Mouse (Mus musculus) spleen, postnatal 4 days (tissue): ENCODE results near the gene Trak1.
"Not testable (repeated sequence)": the region's sequence is repeated elsewhere in the genome, so short reads cannot be mapped to it uniquely, and the experiment has no call there.

ENCODE experiments used
- DNase-seq, 2 experiments: peaks; one replicate each; pipeline ENCODE4 v3.0.0; 2022; ENCODE audit warnings: low spot score in 2 of 2

The Trak1 gene

DNA sequence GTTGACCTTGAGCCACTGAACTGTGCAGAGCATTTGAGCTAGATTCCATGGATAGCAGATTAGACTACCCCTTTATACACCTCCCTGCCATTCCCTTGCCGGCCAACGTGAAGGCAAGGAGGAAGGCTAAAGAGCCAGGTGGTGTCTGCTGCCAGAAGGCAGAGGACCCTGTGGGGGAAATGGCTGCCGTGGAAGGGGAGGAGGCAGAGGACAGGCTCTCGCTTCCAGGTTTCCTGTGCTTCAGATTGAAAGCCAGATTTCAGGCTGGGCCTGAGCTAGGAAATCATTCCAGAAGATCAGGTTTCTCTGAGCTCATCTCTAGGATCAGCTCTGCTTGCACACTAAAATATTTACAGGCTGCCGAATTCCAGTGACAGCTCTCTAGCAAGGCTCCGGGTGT is 133.1 kb downstream of the Trak1 start:
- DNase-seq, result no peak

- DNase-seq, result no peak
Observed at GRCm38 (mm10) chr9:121433745-121434528, 136.6 kb downstream of the Trak1 start.

DNA sequence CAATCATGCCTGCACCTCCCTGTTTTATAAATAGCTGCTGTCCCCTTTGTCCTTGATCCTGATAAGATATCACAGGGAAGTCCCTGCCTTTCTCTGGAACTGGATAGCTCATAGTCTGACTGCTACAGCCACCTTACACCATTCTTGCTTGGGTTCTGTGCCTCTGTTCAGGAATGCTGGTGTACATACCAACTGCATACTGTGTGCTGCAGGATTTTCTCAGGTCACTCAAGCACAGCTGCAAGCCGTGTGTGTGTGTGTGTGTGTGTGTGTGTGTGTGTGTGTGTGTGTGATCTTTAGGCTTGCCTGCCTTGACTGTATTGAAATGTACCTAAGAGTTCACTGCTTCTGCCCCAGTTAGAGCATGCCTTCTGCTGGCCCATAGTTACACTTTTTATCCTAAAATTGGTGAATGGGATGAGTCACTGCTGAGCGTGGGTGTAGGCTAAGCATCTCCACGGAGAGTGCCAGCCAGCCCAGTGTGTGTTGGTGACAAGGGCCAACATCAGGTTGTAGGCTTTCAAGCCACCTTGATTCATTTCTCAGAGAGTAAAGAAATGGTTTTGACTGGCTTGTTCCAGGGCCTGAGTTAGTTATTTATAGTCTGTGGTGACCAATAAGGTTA is 138.1 kb downstream of the Trak1 start:
- no peak for DNase-seq

DNA sequence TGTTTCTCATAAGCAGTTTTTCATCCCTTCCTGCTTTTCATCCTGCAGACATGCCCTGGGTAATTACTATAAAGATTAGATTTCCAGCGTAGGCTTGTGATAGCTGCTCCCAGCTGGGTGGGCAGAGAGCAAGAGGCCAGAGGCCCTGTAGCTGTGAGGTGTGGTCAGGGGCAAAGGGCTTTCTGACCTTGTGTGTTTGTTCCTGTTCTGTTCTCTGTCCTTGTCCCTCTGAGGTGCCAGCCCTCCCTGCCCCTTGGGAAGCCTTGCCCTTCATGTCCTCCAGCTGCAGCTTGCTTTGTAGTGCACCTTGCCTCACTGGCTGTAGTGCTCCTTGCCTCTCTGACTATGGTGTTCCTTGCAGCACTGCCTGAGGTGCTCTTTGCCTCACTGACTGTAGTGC is 139.2 kb downstream of the Trak1 start:
- no peak for DNase-seq

- no peak for DNase-seq
Observed at GRCm38 (mm10) chr9:121442145-121442544, 144.8 kb downstream of the Trak1 start.

DNA sequence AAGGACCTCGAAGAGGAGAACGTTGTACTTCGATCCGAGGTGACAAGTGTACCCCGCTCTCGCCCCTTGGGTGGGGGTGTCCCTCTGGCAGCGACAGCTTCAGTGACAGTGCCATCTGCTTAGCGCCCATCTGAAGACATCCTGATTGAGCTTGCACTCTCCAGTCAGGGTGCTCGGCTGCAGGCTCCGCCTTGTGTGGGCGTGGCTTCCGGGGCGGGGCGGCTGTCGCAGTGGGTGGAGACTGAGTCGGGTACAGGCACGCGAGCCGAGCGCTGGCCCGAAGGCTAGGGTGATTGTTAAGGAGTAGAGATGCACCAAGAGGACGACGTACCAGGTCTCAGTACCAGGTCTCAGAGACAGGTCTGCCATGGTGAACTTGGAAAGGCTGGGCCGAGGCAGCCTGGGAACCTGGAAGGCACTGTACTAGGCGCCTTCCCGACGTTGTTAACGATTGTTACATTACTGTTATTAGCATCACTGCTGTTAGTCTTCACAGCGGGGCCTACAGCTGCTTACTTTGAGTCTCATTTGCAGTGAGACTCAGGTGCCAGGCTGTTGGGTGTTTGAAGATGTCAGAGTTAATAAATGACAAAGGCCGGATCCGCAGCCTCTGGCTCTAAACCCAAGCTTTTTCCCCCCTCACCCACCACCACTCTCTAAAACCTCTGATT is 146.5 kb downstream of the Trak1 start:
- DNase-seq, result peak in 1 of 2 experiments; percentile 42

- DNase-seq, result no peak
Observed at GRCm38 (mm10) chr9:121444367-121444707, 147.0 kb downstream of the Trak1 start.

DNA sequence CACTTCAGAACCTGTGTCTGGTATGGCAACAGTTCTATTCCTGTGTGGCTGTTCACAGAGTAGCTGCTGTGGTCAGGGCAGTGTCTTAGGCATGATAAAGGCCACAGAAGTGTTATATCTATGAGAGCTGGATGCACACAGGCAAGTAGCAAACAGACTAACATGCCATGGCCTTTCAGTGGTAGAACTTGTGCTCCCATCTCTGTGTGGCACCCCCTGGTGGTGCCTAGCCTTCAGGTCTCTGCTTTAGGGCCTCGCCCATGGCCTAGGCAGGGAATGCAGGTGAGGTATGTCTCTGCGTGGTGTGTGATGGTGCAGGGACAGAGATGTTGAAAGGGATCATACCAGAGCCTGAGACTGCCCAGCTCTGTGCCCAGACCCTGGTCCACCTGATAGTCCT is 148.1 kb downstream of the Trak1 start:
- peak; percentile 70 to 82 for DNase-seq

DNA sequence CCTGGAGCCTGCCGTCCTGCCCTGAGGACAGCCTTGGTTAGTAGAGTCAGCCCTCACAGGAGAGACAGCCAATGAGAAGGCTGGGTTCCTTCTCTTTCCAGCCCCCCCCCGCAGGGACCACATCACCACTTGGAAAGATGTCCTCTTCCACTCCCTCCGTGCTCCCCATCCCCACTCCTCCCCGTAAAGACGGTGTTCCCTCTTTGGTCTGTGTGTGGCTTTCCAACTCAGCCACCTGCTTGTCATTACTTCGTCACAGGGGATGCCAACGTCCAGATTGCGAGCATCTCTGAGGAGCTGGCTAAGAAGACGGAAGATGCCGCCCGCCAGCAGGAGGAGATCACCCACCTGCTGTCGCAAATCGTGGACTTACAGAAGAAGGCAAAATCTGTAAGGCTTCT is 149.1 kb downstream of the Trak1 start:
- no peak for DNase-seq

DNA sequence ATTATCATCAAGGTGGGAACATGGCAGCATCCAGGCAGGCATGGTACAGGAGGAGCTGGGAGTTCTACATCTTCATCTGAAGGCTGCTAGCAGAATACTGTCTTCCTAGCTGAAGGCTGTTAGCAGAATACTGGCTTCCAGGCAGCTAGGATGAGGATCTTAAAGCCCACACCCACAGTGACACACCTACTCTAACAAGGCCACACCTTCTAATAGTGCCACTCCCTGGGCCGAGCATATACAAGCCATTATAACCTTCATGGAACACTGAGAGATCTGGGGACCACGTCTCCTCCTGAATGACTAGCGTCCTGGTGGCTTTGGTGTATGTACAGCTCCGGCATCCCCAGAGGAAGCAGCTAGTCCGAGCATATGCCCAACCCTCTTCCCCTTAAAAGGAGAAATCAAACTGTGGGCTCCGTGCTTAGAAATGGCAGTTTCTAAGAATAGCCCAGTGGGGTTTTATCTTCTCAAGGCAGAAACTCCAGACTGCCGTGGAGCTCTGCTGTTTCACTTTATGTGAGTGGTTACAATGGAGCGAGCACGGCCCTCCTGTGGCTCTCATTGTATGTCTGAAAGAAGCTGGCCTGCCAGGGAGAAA is 155.1 kb downstream of the Trak1 start:
- not testable (repeated sequence) for DNase-seq

DNA sequence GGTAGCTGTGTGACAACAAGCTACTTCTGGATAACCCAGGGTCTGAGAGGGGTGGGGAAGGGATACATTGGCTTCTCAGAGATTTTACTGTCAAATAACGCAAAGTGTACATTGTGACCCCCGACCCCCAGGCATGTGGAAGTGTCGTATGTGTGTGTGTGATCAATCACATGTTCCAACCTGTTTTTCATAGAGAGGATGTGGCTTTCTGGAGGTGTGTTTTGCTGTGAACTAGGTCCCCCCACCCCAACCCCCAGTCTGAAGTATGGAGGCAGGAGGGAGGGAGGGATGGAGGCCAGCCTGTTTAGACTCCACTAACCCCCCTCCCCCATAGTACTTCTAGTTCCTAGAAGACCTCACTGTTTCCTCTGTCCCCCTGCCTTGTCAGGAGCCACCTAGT is 157.6 kb downstream of the Trak1 start:
- no peak for DNase-seq

DNA sequence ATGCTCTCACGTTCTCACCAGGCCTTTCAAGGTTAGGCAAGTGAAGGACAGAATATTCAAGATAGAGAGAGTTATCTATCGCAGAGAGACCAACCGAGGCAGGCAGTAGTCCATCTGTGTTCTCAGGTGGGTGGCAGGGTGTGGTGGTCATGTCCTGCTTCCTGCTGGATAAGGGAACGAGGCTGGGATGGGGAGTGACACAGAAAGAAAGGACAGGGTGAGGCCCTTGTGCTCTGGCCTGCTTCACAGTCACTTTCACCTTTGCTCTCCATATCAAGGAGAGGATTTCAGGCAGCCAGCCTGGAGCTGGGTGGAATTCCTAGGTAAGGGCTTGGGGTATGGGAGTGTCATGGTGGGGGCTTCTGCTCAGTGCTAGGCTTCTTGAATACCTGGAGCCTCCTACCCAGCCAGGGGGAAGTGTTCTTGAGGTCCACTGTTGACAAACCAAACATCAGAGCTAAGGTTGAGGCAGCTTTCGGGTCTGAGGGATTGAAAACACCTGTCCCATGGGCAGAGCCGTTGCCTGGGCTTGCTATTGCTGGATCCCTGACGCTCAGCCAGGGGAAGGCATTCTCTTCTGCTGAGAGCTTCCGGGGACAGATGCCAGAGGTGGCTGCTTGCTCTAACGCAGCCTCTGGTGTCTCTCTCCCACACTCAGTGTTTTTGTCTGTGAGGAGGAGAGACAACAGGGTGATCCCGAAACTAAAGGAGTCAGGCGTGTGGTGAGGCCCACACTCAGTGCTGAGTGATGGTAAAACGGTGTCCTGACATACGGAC is 159.6 kb downstream of the Trak1 start:
- DNase-seq, result no peak

- DNase-seq, result peak; percentile 60 to 83
Observed at GRCm38 (mm10) chr9:121458466-121458865, 161.2 kb downstream of the Trak1 start.

DNA sequence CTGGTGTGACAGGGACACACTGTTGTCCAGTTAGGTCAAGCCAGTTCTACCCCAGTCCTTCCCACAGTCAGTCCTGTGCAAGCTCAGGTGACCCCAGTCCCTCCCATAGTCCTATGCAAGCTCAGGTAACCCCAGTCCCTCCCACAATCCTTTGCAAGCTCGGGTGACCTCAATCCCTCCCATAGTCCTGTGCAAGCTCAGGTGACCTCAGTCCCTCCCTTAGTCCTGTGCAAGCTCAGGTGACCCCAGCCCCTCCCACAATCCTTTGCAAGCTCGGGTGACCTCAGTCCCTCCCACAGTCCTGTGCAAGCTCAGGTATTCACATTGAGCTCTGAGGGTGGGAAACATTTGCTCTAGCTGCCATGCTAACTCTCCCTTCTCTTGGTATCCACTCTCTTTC is 162.6 kb downstream of the Trak1 start:
- DNase-seq, result no peak

- peak in 1 of 2 experiments; percentile 58 for DNase-seq
Observed at GRCm38 (mm10) chr9:121460527-121460926, 163.2 kb downstream of the Trak1 start.

GRCm38 (mm10) chr9:121467460-121467859 is 170.2 kb downstream of the Trak1 start:
- no peak for DNase-seq

DNA sequence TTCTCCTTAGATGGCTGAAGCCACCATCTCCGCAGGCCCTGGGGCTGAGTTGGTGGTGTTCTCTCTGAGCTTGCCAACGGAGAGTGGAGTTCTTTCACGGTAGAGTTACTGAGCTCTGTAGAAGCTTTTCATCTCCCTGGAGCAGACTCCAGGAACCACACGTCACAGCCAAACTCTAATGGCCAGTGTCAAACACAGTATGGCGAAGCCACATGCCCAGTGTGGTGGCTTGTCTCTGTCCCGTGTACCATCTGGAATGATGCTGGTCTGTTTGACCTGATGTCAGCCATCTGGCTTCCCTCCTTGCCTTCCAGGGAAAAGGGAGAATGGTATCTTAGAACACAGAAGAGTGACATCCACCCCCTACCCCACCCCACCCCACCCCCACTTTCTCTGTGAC is 172.4 kb downstream of the Trak1 start:
- DNase-seq, result no peak

DNA sequence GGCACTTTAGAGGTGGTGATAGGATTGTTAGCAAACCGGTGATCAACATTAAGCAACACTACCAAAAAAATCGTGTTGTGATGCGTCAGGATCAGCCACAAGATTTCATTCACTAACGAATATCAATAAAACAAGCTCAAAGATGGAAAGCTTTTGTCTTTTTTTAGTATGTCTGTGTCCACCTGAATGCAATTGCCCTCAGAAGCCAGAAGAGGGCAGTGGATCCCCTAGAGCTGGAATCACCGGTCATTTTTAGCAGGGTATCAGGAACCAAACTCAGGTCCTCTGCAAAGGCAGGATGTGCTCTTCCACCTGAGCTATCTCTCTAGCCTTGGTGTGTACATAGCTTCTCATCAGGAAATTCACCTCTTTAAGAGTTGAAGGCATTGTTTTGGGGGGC is 177.5 kb downstream of the Trak1 start:
- no peak for DNase-seq

- no peak for DNase-seq
Observed at GRCm38 (mm10) chr9:121475488-121476452, 178.5 kb downstream of the Trak1 start.

DNA sequence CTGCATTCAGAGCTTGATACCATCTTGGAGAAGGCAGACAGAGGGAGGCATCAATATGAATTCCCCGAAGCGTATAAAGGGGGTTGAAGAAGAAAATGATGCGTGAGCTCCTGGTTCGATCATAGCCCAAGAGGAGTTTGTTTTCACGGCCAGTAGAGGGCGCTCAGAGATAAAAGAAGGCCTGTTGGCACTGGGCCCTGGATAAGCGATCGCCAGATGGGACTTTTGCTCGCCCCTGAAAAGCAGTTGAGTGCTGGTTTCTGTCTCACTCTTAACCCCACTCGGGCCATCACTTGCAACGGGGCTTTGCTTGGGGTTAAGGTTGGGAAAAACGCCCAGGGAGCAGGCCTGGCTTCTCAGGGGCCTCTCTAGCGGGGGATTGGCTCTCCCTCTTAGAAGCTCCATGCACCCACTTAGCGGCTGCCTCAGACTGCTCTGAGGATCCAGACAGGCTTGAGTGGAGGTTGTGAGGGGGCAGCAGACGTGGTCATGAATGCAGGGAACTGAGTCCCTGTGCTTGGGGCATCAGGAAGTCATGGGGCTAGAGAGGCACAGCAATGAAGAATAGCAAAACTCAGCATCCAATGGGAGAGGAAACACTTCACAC is 180.1 kb downstream of the Trak1 start:
- DNase-seq, result peak; percentile 52 to 83
